Mouse (Mus musculus): Measurements from ENCODE around the gene Vmn1r204. TPM values are rescaled to one million over a fixed set of nuclear protein-coding genes. Genes with fewer than 3 reads are reported as not detected.
"Not testable (repeated sequence)": the region's sequence is repeated elsewhere in the genome, so short reads cannot be mapped to it uniquely, and the experiment has no call there.

Gene Vmn1r204
- polyA plus RNA-seq (2016; fragmentation: Nextera tagmentation; extraction: Ambion mirVana) = not detected in 2 replicates

- not testable (repeated sequence) for H3K4me3 ChIP-seq
These were observed at the start of gene Vmn1r204 for GRCm38 (mm10) chr13:22552898-22553297. TSS of gene Vmn1r204 (plus strand) at chr13:22553198.

GRCm38 (mm10) chr13:22505281-22505680 is 47.7 kb upstream of the Vmn1r204 start, which contains the start of gene Vmn1r202:
TSS of gene Vmn1r202 (minus strand) at chr13:22505381.
- Histone ChIP-seq H3K27me3 (replicated peaks; ENCODE audit: low read depth, poor library complexity, severe bottlenecking) (no peaks in the 10 kb centered on the region), H3K36me3 (replicated peaks) (no peaks in the 10 kb centered on the region), H3K4me1 (no peaks in the 10 kb centered on the region), H3K27ac (replicated peaks) (no peak within 1 kb of the TSS), H3K9me3 (no peaks in the 10 kb centered on the region), H3K4me3 (no peak within 1 kb of the TSS)
- no peak for DNase-seq (ENCODE audit: low spot score)

More at GRCm38 (mm10) chr13:22552898-22553297, at the start of gene Vmn1r204:
- not testable (repeated sequence) for H3K27ac ChIP-seq (replicated peaks); H3K9me3 ChIP-seq; H3K27me3 ChIP-seq (replicated peaks; ENCODE audit: low read depth, poor library complexity, severe bottlenecking); DNase-seq (ENCODE audit: low spot score); H3K36me3 ChIP-seq (replicated peaks); H3K4me1 ChIP-seq
- 70% methylated on average over 1 of the region's 1 CpGs for WGBS

- no peak for DNase-seq (ENCODE audit: low spot score)
- H3K4me3 ChIP-seq = no peak within 1 kb of the TSS
- H3K27me3 ChIP-seq (replicated peaks; ENCODE audit: low read depth, poor library complexity, severe bottlenecking) = no peaks in the 10 kb centered on the region
- no peaks in the 10 kb centered on the region for H3K9me3 ChIP-seq
- no peak within 1 kb of the TSS for H3K27ac ChIP-seq (replicated peaks)
- no peaks in the 10 kb centered on the region for H3K4me1 ChIP-seq
- H3K36me3 ChIP-seq (replicated peaks) = no peaks in the 10 kb centered on the region
These were observed 35.2 kb upstream of the Vmn1r204 start, which contains the start of gene Vmn1r203 for GRCm38 (mm10) chr13:22517814-22518213. TSS of gene Vmn1r203 (plus strand) at chr13:22518114.

GRCm38 (mm10) chr13:22574911-22575310 is 21.9 kb downstream of the Vmn1r204 start:
- DNase-seq (ENCODE audit: low spot score); H3K4me1 ChIP-seq; H3K4me3 ChIP-seq; H3K9me3 ChIP-seq; H3K27ac ChIP-seq (replicated peaks); H3K36me3 ChIP-seq (replicated peaks); H3K27me3 ChIP-seq (replicated peaks; ENCODE audit: low read depth, poor library complexity, severe bottlenecking): not testable (repeated sequence)
- 88% methylated on average over 3 of the region's 3 CpGs for WGBS

- 80% methylated on average over 14 of the region's 14 CpGs for WGBS
- not testable (repeated sequence) for DNase-seq (ENCODE audit: low spot score); H3K27ac ChIP-seq (replicated peaks); H3K4me1 ChIP-seq; H3K4me3 ChIP-seq; H3K27me3 ChIP-seq (replicated peaks; ENCODE audit: low read depth, poor library complexity, severe bottlenecking); H3K9me3 ChIP-seq; H3K36me3 ChIP-seq (replicated peaks)
These were observed 30.3 kb downstream of the Vmn1r204 start for GRCm38 (mm10) chr13:22583336-22583735.

DNA sequence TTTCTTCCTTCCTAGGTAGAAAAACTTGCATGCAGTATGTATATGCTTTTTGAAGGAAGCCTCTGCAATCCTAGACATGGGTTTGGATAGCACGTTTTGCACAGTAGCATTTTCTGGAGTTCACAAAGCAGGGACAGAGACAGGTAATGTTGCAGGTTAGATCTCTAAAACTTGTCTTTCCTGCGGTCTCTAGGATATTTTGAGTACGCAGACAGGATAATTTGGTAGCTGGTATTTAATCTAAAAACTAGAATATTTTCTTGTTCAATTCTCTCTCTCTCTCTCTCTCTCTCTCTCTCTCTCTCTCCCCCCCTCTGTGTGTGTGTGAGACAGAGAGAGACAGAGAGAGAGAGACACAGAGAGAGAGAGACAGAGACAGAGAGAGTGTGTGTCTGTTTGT is 39.9 kb downstream of the Vmn1r204 start, which contains the start of gene Vmn1r205:
Gene Vmn1r205, minus strand, starts transcription at position 101 of the 400 bp plus-strand sequence.
- 85% methylated on average over 3 of the region's 3 CpGs for WGBS
- Histone ChIP-seq H3K9me3 (no peaks in the 10 kb centered on the region), H3K27me3 (replicated peaks; ENCODE audit: low read depth, poor library complexity, severe bottlenecking) (no peaks in the 10 kb centered on the region), H3K4me1 (no peaks in the 10 kb centered on the region), H3K36me3 (replicated peaks) (no peaks in the 10 kb centered on the region), H3K27ac (replicated peaks) (no peak within 1 kb of the TSS), H3K4me3 (no peak within 1 kb of the TSS)
- DNase-seq (ENCODE audit: low spot score) = no peak

Other genes starting within 250 kb of the Vmn1r204 start
- gene Vmn1r197, start 228.6 kb upstream of the Vmn1r204 start, polyA plus RNA-seq (2016; fragmentation: Nextera tagmentation; extraction: Ambion mirVana) = not detected in 2 replicates
- not detected in 2 replicates for gene Vmn1r198, start 202.8 kb upstream of the Vmn1r204 start, polyA plus RNA-seq (2016; fragmentation: Nextera tagmentation; extraction: Ambion mirVana)
- not detected in 2 replicates for gene Vmn1r199, start 173.4 kb upstream of the Vmn1r204 start, polyA plus RNA-seq (2016; fragmentation: Nextera tagmentation; extraction: Ambion mirVana)
- not detected in 2 replicates for gene Vmn1r200, start 162.8 kb upstream of the Vmn1r204 start, polyA plus RNA-seq (2016; fragmentation: Nextera tagmentation; extraction: Ambion mirVana)
- gene Vmn1r201, start 81.3 kb upstream of the Vmn1r204 start, polyA plus RNA-seq (2016; fragmentation: Nextera tagmentation; extraction: Ambion mirVana) = not detected in 2 replicates
- gene Vmn1r202, start 47.8 kb upstream of the Vmn1r204 start, polyA plus RNA-seq (2016; fragmentation: Nextera tagmentation; extraction: Ambion mirVana) = 0.02 TPM in 1 of 2 replicates, not detected in the other
- gene Vmn1r203, start 35.1 kb upstream of the Vmn1r204 start, polyA plus RNA-seq (2016; fragmentation: Nextera tagmentation; extraction: Ambion mirVana) = not detected in 2 replicates
- gene Vmn1r205, start 39.8 kb downstream of the Vmn1r204 start, polyA plus RNA-seq (2016; fragmentation: Nextera tagmentation; extraction: Ambion mirVana) = not detected in 2 replicates
- not detected in 2 replicates for gene Vmn1r206, start 71.1 kb downstream of the Vmn1r204 start, polyA plus RNA-seq (2016; fragmentation: Nextera tagmentation; extraction: Ambion mirVana)
- not detected in 2 replicates for gene Vmn1r207-ps, start 176.4 kb downstream of the Vmn1r204 start, polyA plus RNA-seq (2016; fragmentation: Nextera tagmentation; extraction: Ambion mirVana)
- not detected in 2 replicates for gene Vmn1r208, start 224.2 kb downstream of the Vmn1r204 start, polyA plus RNA-seq (2016; fragmentation: Nextera tagmentation; extraction: Ambion mirVana)

Data from embryonic facial prominence, embryonic 10.5 days (tissue).